Mouse (Mus musculus) lung, embryonic 16.5 days (tissue): ENCODE data around the gene Mon2. TPM values are rescaled to one million over a fixed set of nuclear protein-coding genes. Genes with fewer than 3 reads are reported as not detected.

Source experiments
- ATAC-seq: fragments of 200-750 bp; cut with Nextera tagmentation; 2 replicates; pipeline ENCODE4 v1.8.0; 2017; ENCODE audit warnings: low read depth, mild to moderate bottlenecking, moderate library complexity
- H3K27ac ChIP-seq: fragments of 300-500 bp; sonication (generic); 2 replicates; pipeline ENCODE4 v1.5.1; 2014; ENCODE audit warnings: mild to moderate bottlenecking, control low read depth, low read length
- H3K27me3 ChIP-seq: fragments of 300-500 bp; sonication (generic); 2 replicates; pipeline ENCODE4 v1.6.1; 2014; ENCODE audit warnings: low read depth, low read length, mixed read lengths; ENCODE audit not compliant: control insufficient read depth, insufficient read depth
- H3K36me3 ChIP-seq: fragments of 300-500 bp; sonication (generic); 2 replicates; pipeline ENCODE4 v1.6.1; 2014; ENCODE audit warnings: low read length; ENCODE audit not compliant: control insufficient read depth, insufficient read depth
- H3K4me1 ChIP-seq: fragments of 300-500 bp; sonication (generic); replicated peaks from 2 replicates; pipeline ENCODE4 v1.6.1; 2014; ENCODE audit warnings: low read length, mixed read lengths; ENCODE audit not compliant: control insufficient read depth, insufficient read depth
- H3K4me2 ChIP-seq: fragments of 300-500 bp; sonication (generic); 2 replicates; pipeline ENCODE4 v1.6.1; 2014; ENCODE audit warnings: low read depth, low read length, control low read depth
- H3K4me3 ChIP-seq: fragments of 300-500 bp; sonication (generic); 2 replicates; pipeline ENCODE4 v1.5.1; 2014; ENCODE audit warnings: mild to moderate bottlenecking, low read length, control low read depth
- H3K9ac ChIP-seq: fragments of 300-500 bp; sonication (generic); 2 replicates; pipeline ENCODE4 v1.6.1; 2014; ENCODE audit warnings: low read length, control low read depth
- H3K9me3 ChIP-seq: fragments of 300-500 bp; sonication (generic); 2 replicates; pipeline ENCODE4 v1.6.1; 2016; ENCODE audit warnings: low read length; ENCODE audit not compliant: control insufficient read depth
- WGBS: fragments of 180-500 bp; shearing (Covaris S2); extraction: QIAGEN DNeasy Blood & Tissue Kit; methylation state at CpG from one replicate; pipeline ENCODE4 v1.1.7; 2014; 5-methylcytosine and 5-hydroxymethylcytosine counted together
- polyA plus RNA-seq: library from polyadenylated mRNA; unstranded; fragments of >200 nt; fragmentation: Nextera tagmentation; extraction: Ambion mirVana; gene quantifications from 2 replicates; pipeline ENCODE4 v1.2.1, GENCODE M21; 2015

Mon2 gene
- polyA plus RNA-seq, 1 experiment from 2014 or later: 19.3 TPM

GRCm38 (mm10) chr10:123005237-123006185, 70.8 kb downstream of the Mon2 start:
- no peaks in the 10 kb centered on the region for H3K27me3 ChIP-seq
- 0 out of 2 replicates have a peak, but pooled peaks cover 2% of the 10 kb centered on the region for H3K4me1 ChIP-seq
- H3K27ac ChIP-seq: peak overlapping the region; percentile 78
- peaks cover 13% of the 10 kb centered on the region for H3K36me3 ChIP-seq
- no peaks in the 10 kb centered on the region for H3K9me3 ChIP-seq
- H3K4me3 ChIP-seq: no peak overlapping the region
- no peak overlapping the region for H3K9ac ChIP-seq
- 89% methylated on average over 20 of the region's 20 CpGs for WGBS
- ATAC-seq: peak; percentile 37
- no peak overlapping the region for H3K4me2 ChIP-seq

DNA sequence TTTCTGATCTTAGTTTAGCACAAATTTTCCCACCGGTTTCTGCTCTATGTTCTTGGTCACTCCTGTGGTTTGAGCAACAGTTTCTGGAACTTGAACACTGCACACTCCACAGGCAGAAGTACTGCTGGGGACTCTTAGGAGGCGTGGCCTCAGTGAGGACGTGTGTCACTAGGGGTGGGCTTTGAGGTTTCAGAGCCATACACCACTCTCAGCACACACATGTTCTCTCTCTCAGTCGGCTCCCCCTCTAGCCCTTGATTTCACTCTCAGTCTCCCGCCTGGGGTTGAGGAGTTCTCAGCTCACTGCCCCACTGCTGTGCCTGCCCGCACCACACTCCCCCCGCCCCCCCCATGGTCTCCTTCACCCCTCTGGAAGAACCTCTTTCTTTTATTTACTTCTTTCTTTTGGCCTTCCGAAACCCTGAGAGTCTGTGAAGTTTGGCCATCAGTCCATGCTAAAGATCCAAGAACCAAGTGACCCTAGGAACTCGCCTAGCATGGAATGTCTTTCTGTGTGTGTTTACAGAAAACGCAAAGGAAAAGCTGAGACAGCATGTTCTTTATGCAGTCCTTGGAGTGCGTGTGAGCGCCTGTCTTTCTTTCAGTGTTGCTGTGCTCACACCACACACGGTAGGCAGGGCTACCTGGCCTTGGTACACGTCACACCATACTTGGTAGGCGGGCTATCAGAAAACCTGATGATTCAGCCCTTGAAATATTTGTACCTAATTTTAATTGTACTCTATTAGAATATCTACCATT, 71.6 kb downstream of the Mon2 start:
- Histone ChIP-seq H3K4me2 (no peak overlapping the region), H3K27me3 (no peaks in the 10 kb centered on the region), H3K27ac (peak overlapping the region; percentile 78), H3K4me1 (0 out of 2 replicates have a peak, but pooled peaks cover 2% of the 10 kb centered on the region), H3K9me3 (no peaks in the 10 kb centered on the region), H3K36me3 (peaks cover 10% of the 10 kb centered on the region), H3K4me3 (no peak overlapping the region), H3K9ac (no peak overlapping the region; the same call in 1 of the 2 replicates)
- peak; percentile 94 for ATAC-seq
- 51% methylated on average over 15 of the region's 15 CpGs for WGBS

GRCm38 (mm10) chr10:123001985-123002384, 74.3 kb downstream of the Mon2 start:
- peaks cover 27% of the 10 kb centered on the region for H3K36me3 ChIP-seq
- H3K27me3 ChIP-seq: no peaks in the 10 kb centered on the region
- H3K27ac ChIP-seq: no peak overlapping the region
- H3K4me2 ChIP-seq: no peak overlapping the region
- no peak overlapping the region for H3K4me3 ChIP-seq
- no peak for ATAC-seq
- no peaks in the 10 kb centered on the region for H3K9me3 ChIP-seq
- 0 out of 2 replicates have a peak, but pooled peaks cover 2% of the 10 kb centered on the region for H3K4me1 ChIP-seq
- WGBS: 71% methylated on average over 1 of the region's 1 CpGs
- H3K9ac ChIP-seq: no peak overlapping the region

GRCm38 (mm10) chr10:123001363-123001762, 74.9 kb downstream of the Mon2 start:
- Histone ChIP-seq H3K4me1 (0 out of 2 replicates have a peak, but pooled peaks cover 2% of the 10 kb centered on the region), H3K4me2 (no peak overlapping the region), H3K9ac (no peak overlapping the region), H3K36me3 (peaks cover 33% of the 10 kb centered on the region), H3K27me3 (no peaks in the 10 kb centered on the region), H3K4me3 (no peak overlapping the region), H3K27ac (no peak overlapping the region), H3K9me3 (no peaks in the 10 kb centered on the region)
- 88% methylated on average over 3 of the region's 3 CpGs for WGBS
- no peak for ATAC-seq

- no peak overlapping the region for H3K4me3 ChIP-seq
- peaks cover 4% of the 10 kb centered on the region; the same call in 1 of the 2 replicates for H3K9me3 ChIP-seq
- no peak overlapping the region for H3K27ac ChIP-seq
- no peak for ATAC-seq
- H3K4me1 ChIP-seq: no peaks in the 10 kb centered on the region
- peaks cover 49% of the 10 kb centered on the region for H3K36me3 ChIP-seq
- no peak overlapping the region for H3K4me2 ChIP-seq
- no peak overlapping the region for H3K9ac ChIP-seq
- no peaks in the 10 kb centered on the region for H3K27me3 ChIP-seq
- 79% methylated on average over 6 of the region's 6 CpGs for WGBS
These were observed 76.9 kb downstream of the Mon2 start for GRCm38 (mm10) chr10:122999356-122999755.

DNA sequence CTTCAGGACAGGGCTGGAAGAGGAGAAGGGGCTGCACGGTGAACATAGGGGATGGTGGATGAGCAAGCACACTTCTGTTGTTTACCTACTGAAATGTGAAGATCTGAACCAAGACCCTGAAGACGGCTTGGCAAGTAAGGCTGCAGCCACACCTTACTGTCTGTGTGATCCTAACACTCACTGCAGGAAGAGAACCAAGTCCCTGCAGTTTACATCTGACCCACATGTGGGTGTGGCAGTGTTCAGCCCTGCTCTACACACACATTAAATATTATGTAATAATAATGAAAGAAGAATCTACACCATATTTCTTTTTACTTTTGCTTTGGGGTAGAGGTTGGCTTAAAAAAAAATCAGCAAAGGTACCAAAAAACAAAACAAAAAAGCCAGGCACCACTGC, 78.5 kb downstream of the Mon2 start:
- no peak for ATAC-seq
- H3K4me3 ChIP-seq: no peak overlapping the region
- WGBS: 76% methylated on average over 2 of the region's 2 CpGs
- H3K27ac ChIP-seq: no peak overlapping the region
- no peaks in the 10 kb centered on the region for H3K27me3 ChIP-seq
- H3K9me3 ChIP-seq: peaks cover 4% of the 10 kb centered on the region; the same call in 1 of the 2 replicates
- no peak overlapping the region for H3K9ac ChIP-seq
- H3K4me1 ChIP-seq: no peaks in the 10 kb centered on the region
- H3K36me3 ChIP-seq: peaks cover 46% of the 10 kb centered on the region
- no peak overlapping the region for H3K4me2 ChIP-seq

DNA sequence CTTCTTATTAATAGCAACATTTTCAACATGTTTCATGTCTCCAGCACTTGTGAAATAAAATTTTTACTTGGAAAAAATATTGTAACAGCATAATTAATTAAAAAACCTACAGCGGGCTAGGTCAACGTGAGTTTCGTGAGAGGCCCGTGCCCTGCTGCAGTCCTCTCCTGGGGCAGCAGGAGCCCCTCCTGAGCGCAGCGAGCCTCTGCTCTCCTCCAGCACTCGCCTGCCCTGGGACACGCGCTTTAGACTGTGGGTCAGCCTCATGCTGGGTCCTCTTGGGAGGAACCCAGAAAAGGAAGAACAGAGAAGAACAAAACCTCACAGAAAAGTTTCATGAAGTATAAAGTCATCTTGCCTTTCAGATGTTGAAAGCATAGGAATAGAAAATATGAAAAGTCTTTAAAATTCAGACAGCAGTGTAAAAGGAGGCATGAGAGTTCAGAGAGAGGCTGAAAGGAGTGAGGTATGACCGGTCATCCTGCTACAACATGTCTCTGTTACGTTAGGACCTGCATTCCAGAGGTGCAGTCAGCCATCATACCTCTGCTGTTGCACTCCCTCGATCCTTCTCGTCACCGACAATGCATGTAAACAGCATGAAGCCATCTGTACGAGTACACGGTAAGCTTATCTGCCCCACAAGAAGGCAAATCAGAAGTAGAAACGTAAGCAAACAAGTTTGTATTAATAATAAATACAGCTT, 81.8 kb downstream of the Mon2 start:
- peaks cover 9% of the 10 kb centered on the region for H3K4me1 ChIP-seq
- H3K36me3 ChIP-seq: peaks cover 41% of the 10 kb centered on the region
- no peak for ATAC-seq
- H3K27ac ChIP-seq: no peak overlapping the region
- H3K9ac ChIP-seq: no peak overlapping the region
- peaks cover 4% of the 10 kb centered on the region; the same call in 1 of the 2 replicates for H3K9me3 ChIP-seq
- no peak overlapping the region for H3K4me2 ChIP-seq
- 77% methylated on average over 17 of the region's 17 CpGs for WGBS
- no peak overlapping the region for H3K4me3 ChIP-seq
- H3K27me3 ChIP-seq: no peaks in the 10 kb centered on the region

DNA sequence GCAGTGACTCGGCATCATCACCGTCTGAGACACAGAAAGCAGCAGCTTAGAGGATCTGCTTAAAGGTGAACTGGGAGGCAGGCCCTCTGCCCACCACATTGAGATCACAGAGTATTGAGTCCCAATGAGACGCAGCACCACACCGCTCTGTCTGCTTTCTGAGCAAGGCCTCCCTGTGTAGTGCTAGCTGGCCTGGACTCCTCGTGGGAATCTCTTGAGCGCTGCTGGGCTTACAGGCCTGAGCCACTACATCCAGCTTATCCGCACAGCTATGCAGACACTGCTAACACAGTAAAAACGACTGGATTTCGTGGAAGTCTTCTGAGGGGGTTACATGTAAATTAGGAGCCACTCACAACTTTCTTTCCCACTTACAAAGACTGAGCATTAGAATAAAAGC, 84.7 kb downstream of the Mon2 start:
- peak overlapping the region; percentile 87 for H3K27ac ChIP-seq
- peaks cover 4% of the 10 kb centered on the region; the same call in 1 of the 2 replicates for H3K9me3 ChIP-seq
- ATAC-seq: no peak; the same call in 1 of the 2 replicates
- H3K4me2 ChIP-seq: no peak overlapping the region
- no peak overlapping the region for H3K9ac ChIP-seq
- H3K4me3 ChIP-seq: no peak overlapping the region
- H3K27me3 ChIP-seq: no peaks in the 10 kb centered on the region
- H3K36me3 ChIP-seq: peaks cover 21% of the 10 kb centered on the region
- WGBS: 87% methylated on average over 9 of the region's 9 CpGs
- H3K4me1 ChIP-seq: peaks cover 24% of the 10 kb centered on the region
